Mouse (Mus musculus) kidney, postnatal 0 days (tissue): ENCODE measurements around the gene Tbc1d22a. TPM values are rescaled to one million over a fixed set of nuclear protein-coding genes. Genes with fewer than 3 reads are reported as not detected.

Experiments
- ATAC-seq: fragments of 200-750 bp; cut with Nextera tagmentation; replicated peaks from 2 replicates; pipeline ENCODE4 v1.8.0; 2017; ENCODE audit warnings: low read depth, moderate number of reproducible peaks, moderate TSS enrichment, moderate library complexity; ENCODE audit not compliant: low FRiP score
- DNase-seq: peaks from one replicate; pipeline ENCODE4 v3.0.0-alpha.2; 2016; ENCODE audit warnings: low spot score
- H3K27ac ChIP-seq: fragments of 300-500 bp; sonication (generic); 2 replicates; pipeline ENCODE4 v1.5.1; 2014; ENCODE audit warnings: mild to moderate bottlenecking
- H3K27me3 ChIP-seq: fragments of 300-500 bp; sonication (generic); 2 replicates; pipeline ENCODE4 v1.6.1; 2014; ENCODE audit warnings: low read length, mixed read lengths; ENCODE audit not compliant: insufficient read depth
- H3K36me3 ChIP-seq: fragments of 300-500 bp; sonication (generic); 2 replicates; pipeline ENCODE4 v1.6.1; 2014; ENCODE audit warnings: low read length, mixed read lengths; ENCODE audit not compliant: insufficient read depth
- H3K4me1 ChIP-seq: fragments of 300-500 bp; sonication (generic); replicated peaks from 2 replicates; pipeline ENCODE4 v1.6.1; 2014; ENCODE audit warnings: antibody characterized with exemption, low read length, mixed read lengths; ENCODE audit not compliant: insufficient read depth
- H3K4me2 ChIP-seq: fragments of 300-500 bp; sonication (generic); 2 replicates; pipeline ENCODE4 v1.6.1; 2014; ENCODE audit warnings: mild to moderate bottlenecking, low read length, moderate library complexity, mixed read lengths
- H3K4me3 ChIP-seq: fragments of 300-500 bp; sonication (generic); replicated peaks from 2 replicates; pipeline ENCODE4 v1.5.1; 2014; ENCODE audit warnings: low read depth, low read length
- H3K9ac ChIP-seq: fragments of 300-500 bp; sonication (generic); 2 replicates; pipeline ENCODE4 v1.6.1; 2014; ENCODE audit warnings: low read depth, low read length
- H3K9me3 ChIP-seq: fragments of 300-500 bp; sonication (generic); replicated peaks from 2 replicates; pipeline ENCODE4 v1.6.1; 2016; ENCODE audit warnings: low read length, inconsistent platforms, mixed read lengths
- CTCF ChIP-seq: IDR thresholded peaks from 2 replicates; pipeline ENCODE4 v1.5.1; 2016; ENCODE audit warnings: antibody characterized with exemption, low read depth, mild to moderate bottlenecking, moderate library complexity
- WGBS: fragments of 180-500 bp; shearing (Covaris S2); extraction: QIAGEN DNeasy Blood & Tissue Kit; methylation state at CpG from one replicate; pipeline ENCODE4 v1.1.7; 2014; 5-methylcytosine and 5-hydroxymethylcytosine counted together
- polyA plus RNA-seq: library from polyadenylated mRNA; unstranded; fragments of >200 nt; fragmentation: Nextera tagmentation; extraction: Ambion mirVana; gene quantifications from 2 replicates; pipeline ENCODE4 v1.2.1, GENCODE M21; 2015

Gene Tbc1d22a
- polyA plus RNA-seq, 1 experiment from 2014 or later: 12.7 TPM

DNA sequence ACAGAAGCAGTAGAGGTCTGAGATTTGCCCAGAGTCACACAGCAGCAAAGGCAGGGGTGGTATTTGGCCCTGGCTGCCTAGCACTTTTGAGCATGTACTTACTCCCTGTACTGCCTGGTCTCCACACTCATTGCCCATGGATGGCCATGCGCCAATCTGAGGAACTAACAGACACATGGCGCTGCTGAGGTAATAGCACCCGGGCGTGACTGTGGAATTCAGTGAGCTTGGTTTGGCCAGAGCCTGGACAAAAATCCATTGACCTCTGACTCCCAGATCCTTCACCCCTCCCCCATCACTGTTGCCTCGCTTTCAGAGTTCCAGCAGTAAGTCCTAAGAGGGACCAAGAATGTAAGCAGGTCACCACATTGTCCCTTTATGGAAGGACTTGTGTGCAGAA is 278.4 kb downstream of the Tbc1d22a start:
- peak; percentile 31 for DNase-seq
- H3K4me2 ChIP-seq: no peak overlapping the region
- H3K4me1 ChIP-seq: no peaks in the 10 kb centered on the region; the same call in 1 of the 2 replicates
- 33% methylated on average over 5 of the region's 5 CpGs for WGBS
- H3K36me3 ChIP-seq: no peaks in the 10 kb centered on the region
- H3K9me3 ChIP-seq: no peaks in the 10 kb centered on the region
- no peak overlapping the region for H3K9ac ChIP-seq
- H3K27ac ChIP-seq: no peak overlapping the region
- no peak overlapping the region for H3K4me3 ChIP-seq
- 0 out of 2 replicates have a peak, but pooled peaks have one; percentile 42 for ATAC-seq
- no peaks in the 10 kb centered on the region for H3K27me3 ChIP-seq
- no peak for TF ChIP-seq CTCF

DNA sequence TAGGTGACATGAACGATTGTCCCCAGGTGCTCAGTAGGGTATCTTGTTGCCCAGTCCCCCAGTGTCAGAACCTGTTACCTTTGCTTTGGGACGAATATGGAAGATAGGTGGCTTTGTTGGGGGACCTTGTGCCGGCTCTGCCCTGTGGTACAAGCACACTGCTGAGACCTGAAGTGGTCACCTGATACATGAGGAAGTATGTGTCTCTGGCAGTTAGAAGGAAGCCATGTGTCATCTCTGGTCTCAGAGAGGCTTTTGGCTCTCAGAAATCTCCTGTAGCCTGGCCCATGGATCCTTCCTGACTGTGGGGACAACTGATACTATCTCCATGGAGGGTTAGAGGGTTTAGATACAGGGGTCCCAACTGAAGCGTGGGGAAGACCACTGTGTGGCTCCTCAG is 281.9 kb downstream of the Tbc1d22a start:
- Histone ChIP-seq H3K4me1 (no peaks in the 10 kb centered on the region; the same call in 1 of the 2 replicates), H3K36me3 (no peaks in the 10 kb centered on the region), H3K27me3 (no peaks in the 10 kb centered on the region), H3K4me2 (no peak overlapping the region), H3K4me3 (no peak overlapping the region), H3K27ac (no peak overlapping the region), H3K9me3 (no peaks in the 10 kb centered on the region), H3K9ac (no peak overlapping the region)
- TF ChIP-seq CTCF: no peak
- DNase-seq: no peak
- no peak for ATAC-seq
- WGBS: 87% methylated on average over 4 of the region's 4 CpGs

DNA sequence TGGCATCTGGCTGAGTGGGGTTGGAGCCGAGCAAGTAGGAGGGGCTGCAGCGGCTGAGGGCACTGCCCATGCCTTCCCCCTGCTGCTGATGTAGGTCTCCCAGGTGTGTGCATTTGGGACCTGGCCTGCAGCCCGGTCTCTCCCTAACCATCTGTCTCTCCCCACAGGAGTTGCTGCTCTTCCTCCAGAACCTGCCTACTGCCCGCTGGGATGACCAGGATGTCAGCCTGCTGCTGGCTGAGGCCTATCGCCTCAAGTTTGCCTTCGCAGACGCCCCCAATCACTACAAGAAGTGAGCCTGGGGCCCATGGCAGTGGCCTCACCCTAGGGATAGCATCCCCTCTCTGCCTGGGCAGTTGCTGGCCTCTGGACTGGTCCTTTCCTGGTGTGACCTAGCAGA is 282.4 kb downstream of the Tbc1d22a start:
- ATAC-seq (no peak), DNase-seq (no peak)
- Histone ChIP-seq H3K9me3 (no peaks in the 10 kb centered on the region), H3K36me3 (no peaks in the 10 kb centered on the region), H3K27me3 (no peaks in the 10 kb centered on the region), H3K4me1 (no peaks in the 10 kb centered on the region; the same call in 1 of the 2 replicates), H3K4me2 (no peak overlapping the region), H3K4me3 (no peak overlapping the region), H3K27ac (no peak overlapping the region), H3K9ac (no peak overlapping the region)
- no peak for TF ChIP-seq CTCF
- 89% methylated on average over 7 of the region's 7 CpGs for WGBS

DNA sequence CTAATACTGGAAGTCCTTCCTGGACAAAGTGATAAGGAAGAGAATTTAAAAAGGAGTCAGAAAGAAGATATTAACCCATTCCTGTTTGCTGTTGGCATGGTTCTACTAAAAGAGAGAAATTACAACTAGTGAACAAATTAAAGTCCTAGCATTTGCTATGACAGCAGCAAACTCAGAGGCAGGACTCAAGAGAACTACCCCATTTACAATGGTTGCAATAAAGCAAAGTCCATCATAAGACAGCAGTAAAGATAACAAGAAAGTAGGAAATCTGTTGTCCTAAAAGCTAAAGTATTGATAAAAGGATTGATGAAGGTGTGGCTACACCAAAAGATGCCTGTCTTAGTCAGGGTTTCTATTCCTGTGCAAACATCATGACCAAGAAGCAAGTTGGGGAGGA is 286.3 kb downstream of the Tbc1d22a start:
- TF ChIP-seq CTCF: no peak
- no peak overlapping the region for H3K4me2 ChIP-seq
- H3K27ac ChIP-seq: no peak overlapping the region
- no peak for ATAC-seq
- no peaks in the 10 kb centered on the region for H3K36me3 ChIP-seq
- no peak for DNase-seq
- no peak overlapping the region for H3K4me3 ChIP-seq
- no peaks in the 10 kb centered on the region for H3K4me1 ChIP-seq
- no peaks in the 10 kb centered on the region for H3K9me3 ChIP-seq
- no peak overlapping the region for H3K9ac ChIP-seq
- H3K27me3 ChIP-seq: no peaks in the 10 kb centered on the region

DNA sequence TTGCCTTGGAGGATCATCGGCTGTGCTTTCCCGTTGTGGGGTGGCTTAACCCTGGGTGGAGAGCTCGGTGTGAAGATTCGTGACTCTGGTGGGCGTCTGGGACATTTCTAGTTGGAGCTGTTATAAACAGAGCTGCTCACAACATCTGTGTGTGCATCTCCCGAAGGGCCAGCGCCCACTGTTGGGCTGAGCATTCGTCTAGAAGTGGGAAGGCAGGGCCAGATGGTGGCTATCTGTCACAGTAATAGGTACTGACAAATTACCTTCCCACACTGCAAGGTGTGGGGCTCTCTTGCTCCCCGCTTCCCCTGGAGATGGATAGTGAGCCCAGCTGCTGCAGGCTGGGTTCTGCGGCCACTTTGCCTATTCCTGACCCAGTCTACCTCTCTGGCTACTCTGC is 289.2 kb downstream of the Tbc1d22a start:
- ATAC-seq (no peak), DNase-seq (no peak)
- Histone ChIP-seq H3K4me2 (no peak overlapping the region), H3K9ac (no peak overlapping the region), H3K4me3 (no peak overlapping the region), H3K4me1 (no peaks in the 10 kb centered on the region), H3K9me3 (no peaks in the 10 kb centered on the region), H3K27ac (no peak overlapping the region), H3K36me3 (no peaks in the 10 kb centered on the region), H3K27me3 (no peaks in the 10 kb centered on the region)
- WGBS: 62% methylated on average over 10 of the region's 10 CpGs
- TF ChIP-seq CTCF: no peak

DNA sequence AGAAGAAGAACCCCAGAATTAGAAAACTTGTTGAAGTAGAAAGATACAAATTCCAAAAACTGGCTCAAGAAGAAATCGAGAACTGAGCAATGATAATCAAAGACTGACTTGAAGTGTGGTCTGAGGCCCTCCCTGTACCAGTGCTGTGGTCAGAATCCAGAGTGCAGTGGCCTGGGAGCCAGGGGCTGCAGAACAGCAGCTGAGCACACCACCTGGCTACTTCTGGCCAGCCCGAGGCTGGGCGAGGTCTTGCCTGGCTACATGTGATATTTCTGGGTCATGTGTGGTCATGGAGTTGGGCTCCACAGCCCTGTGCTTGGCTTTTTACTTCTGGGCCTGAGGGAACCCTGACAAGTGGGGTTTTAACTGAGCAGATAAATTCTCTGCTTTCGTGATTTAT is 292.4 kb downstream of the Tbc1d22a start:
- Histone ChIP-seq H3K4me1 (no peaks in the 10 kb centered on the region), H3K4me3 (no peak overlapping the region), H3K36me3 (no peaks in the 10 kb centered on the region), H3K9me3 (no peaks in the 10 kb centered on the region), H3K27me3 (no peaks in the 10 kb centered on the region), H3K9ac (no peak overlapping the region), H3K27ac (no peak overlapping the region), H3K4me2 (no peak overlapping the region)
- DNase-seq (no peak), ATAC-seq (no peak)
- WGBS: 56% methylated on average over 4 of the region's 4 CpGs
- TF ChIP-seq CTCF: no peak

DNA sequence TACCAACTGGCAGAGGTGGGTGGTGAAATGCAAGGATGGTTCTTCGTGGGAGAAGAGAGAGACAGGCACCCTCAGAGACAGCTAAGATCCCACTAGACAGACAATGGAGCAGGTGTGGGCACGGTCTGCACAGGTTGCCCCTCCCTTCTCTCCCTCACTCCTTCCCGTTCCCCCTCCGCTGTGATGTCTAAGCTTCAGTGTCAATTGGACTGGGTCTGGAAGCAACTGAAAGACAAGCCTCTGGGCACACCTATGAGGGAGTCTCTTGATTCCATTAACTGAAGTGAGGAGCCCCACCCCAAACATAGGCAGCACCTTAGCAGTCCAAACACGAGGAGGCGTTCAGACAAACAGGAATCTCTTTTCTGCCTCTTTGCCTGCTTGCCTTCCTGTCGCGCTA is 293.3 kb downstream of the Tbc1d22a start:
- WGBS: 89% methylated on average over 8 of the region's 8 CpGs
- DNase-seq: no peak
- no peaks in the 10 kb centered on the region for H3K27me3 ChIP-seq
- H3K4me3 ChIP-seq: no peak overlapping the region
- no peak overlapping the region for H3K9ac ChIP-seq
- no peaks in the 10 kb centered on the region for H3K9me3 ChIP-seq
- no peak overlapping the region for H3K27ac ChIP-seq
- no peaks in the 10 kb centered on the region for H3K4me1 ChIP-seq
- H3K36me3 ChIP-seq: no peaks in the 10 kb centered on the region
- no peak for ATAC-seq
- no peak for TF ChIP-seq CTCF
- no peak overlapping the region for H3K4me2 ChIP-seq
